Mouse (Mus musculus) adrenal gland, postnatal 4 days (tissue): Measurements from ENCODE around the gene Slc36a3. TPM values are rescaled to one million over a fixed set of nuclear protein-coding genes. Genes with fewer than 3 reads are reported as not detected.
"Not testable (repeated sequence)": the region's sequence is repeated elsewhere in the genome, so short reads cannot be mapped to it uniquely, and the experiment has no call there.

Experiments used
- DNase-seq, 2 experiments: peaks; one replicate each; pipeline ENCODE4 v3.0.0; 2021 to 2022; ENCODE audit warnings: low spot score in 2 of 2, mixed read lengths in 2 of 2
- total RNA-seq, 2 experiments: library from RNA; stranded (reverse); gene quantifications; 2 replicates each; pipeline ENCODE4 v1.2.3; 2021

Slc36a3 gene
- total RNA-seq, 2 experiments from 2014 or later = not detected

GRCm38 (mm10) chr11:55146855-55147254, 4.7 kb downstream of the Slc36a3 start:
- no peak for DNase-seq

GRCm38 (mm10) chr11:55144011-55144410, 7.5 kb downstream of the Slc36a3 start:
- no peak for DNase-seq

DNA sequence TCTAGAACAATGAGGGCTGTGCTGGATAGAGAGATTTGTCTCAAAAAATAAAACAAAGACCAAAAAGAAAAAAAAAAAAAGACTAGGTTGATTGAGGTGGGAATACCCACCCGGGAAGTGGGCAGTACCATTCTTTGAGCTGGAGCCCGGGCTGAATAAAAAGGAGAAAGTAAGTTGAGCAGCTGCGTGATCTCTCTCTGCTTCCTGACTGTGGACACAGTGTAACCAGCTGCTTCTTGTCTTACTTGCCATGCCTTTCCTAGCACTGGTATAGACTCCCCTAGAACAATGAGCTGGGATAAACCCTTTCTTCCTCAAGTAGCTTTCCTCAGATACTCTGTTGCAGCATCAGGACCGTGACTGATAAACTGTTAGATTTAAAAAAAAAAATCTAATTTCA, 10.0 kb downstream of the Slc36a3 start:
- DNase-seq = no peak

- DNase-seq = no peak
These were observed 13.9 kb downstream of the Slc36a3 start for GRCm38 (mm10) chr11:55137646-55138045.

GRCm38 (mm10) chr11:55136770-55137547, 14.5 kb downstream of the Slc36a3 start:
- no peak for DNase-seq

GRCm38 (mm10) chr11:55134871-55135270, 16.6 kb downstream of the Slc36a3 start:
- DNase-seq = no peak

- no peak for DNase-seq
These were observed 17.1 kb downstream of the Slc36a3 start for GRCm38 (mm10) chr11:55134407-55134806.

DNA sequence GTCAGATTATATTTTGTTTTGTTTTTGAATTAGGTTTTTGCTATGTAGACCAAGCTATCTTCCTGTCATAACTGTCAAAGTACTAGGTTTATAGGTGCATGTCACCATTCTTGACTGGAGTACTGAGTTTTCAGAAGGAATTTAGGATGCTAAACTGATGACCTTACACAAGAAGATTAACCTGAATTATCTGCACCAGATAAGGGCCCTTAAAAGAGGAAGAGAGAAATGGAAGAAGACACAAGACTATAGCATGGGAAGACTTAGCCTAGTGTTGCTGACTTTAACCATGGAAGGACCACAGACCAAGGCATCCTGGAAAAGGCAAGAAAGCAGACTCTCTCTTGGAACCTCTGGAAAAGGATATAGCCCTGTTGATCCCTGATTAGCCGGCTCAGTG, 18.3 kb downstream of the Slc36a3 start:
- DNase-seq = no peak

DNA sequence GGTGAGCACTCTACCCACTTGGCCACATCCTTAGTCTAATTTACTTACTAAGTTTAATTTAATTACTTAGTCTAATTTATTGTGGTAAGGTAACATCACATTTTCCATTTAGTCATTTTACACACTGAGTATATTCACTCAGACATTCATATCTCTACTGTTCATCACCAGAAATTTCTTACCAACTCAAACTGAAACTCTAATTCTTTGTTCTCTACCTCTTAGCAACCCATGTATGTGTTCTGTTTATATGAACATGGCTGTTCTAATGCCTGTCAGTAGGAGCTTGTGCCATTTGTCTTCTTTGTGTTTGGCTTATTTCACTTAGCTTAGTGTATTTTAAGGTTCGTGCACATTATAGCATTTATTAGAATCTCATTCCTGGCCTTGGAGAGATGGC, 19.6 kb downstream of the Slc36a3 start:
- DNase-seq = no peak

- DNase-seq = no peak
These were observed 20.3 kb downstream of the Slc36a3 start for GRCm38 (mm10) chr11:55131077-55131742.

DNA sequence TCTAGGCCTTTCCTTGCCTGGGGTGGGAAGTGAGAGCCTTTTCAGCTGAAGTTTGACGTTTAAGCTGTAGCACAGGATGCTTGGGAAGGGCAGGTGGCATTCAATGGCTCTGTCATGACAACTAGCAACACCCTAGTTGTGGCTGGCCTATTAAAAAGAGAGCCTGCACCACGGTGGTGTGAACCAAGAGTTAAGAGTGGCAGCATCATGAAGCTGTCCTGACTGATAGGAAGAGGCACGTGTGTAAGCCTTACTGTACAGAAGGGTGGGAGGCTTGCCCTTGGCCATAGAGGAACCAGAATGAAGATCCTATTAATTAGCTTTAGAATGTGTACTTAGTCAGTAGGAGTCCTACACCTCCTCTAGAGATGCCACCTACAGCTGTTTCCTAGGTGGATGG, 23.1 kb downstream of the Slc36a3 start:
- DNase-seq = no peak

- no peak for DNase-seq
These were observed 23.6 kb downstream of the Slc36a3 start for GRCm38 (mm10) chr11:55127937-55128336.

- no peak for DNase-seq
These were observed 24.8 kb downstream of the Slc36a3 start for GRCm38 (mm10) chr11:55126663-55127062.

GRCm38 (mm10) chr11:55121430-55121829, 30.1 kb downstream of the Slc36a3 start:
- DNase-seq = no peak

DNA sequence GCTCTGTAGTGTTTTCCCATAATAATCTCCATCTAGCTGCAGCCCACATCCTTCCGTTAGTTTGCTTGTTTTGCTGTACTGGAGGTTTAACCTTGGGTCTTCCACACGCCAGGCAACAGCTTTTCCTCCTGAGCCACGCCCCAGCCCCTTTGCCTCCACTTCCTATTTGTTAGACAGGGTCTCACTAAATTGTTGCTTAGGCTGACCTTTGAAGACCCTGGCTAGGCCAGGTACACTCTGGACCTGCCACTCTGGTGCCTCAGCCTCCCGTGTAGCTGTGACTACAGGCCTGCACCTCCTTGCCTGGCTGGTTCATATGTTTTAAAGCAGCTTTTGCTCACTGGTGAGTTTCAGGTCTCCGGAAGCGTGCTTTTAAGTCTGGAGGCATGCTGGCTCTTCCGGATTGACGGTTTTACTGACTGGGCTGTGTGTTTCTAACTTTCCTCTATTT, 30.7 kb downstream of the Slc36a3 start:
- no peak for DNase-seq

- no peak for DNase-seq
These were observed 31.2 kb downstream of the Slc36a3 start for GRCm38 (mm10) chr11:55120279-55120678.

- DNase-seq = no peak
These were observed 34.5 kb downstream of the Slc36a3 start for GRCm38 (mm10) chr11:55117031-55117430.

DNA sequence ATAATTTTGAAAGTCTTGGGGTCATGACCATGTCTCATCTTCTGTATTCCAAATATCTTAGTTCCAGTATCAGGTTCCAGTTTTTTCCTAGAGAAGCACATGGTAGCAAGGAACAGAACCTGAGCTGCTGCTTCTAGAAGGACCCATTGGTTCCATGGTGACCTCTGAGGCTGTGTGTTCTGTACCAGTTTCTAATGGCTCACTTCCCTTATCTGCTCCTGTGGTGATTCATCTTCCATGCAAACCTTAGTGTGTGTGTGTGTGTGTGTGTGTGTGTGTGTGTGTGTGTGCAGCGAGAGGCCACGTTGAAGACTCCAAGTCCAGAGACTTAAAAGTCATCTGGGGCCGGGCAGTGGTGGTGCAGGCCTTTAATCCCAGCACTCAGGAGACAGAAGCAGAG, 35.5 kb downstream of the Slc36a3 start:
- DNase-seq = no peak

DNA sequence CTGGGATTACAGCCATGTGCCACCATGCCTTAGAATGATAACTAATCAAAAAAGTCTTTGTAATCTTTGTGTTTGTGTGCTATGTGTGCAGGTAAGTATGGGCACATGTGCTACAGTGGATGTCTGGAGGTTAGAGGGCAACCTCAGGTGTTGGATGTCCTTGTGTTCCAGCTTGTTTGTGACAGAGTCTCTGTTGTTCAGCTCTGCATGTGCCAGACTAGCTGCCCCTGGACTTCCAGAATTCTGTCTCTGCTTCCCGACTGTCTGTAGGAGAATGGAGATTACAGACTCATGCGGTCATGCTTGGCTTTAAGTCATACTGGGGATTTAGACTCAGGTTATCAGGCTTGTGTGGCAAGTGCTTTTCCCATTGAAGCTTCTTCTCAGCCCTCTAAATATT, 37.2 kb downstream of the Slc36a3 start:
- DNase-seq = no peak

GRCm38 (mm10) chr11:55113861-55114250, 37.7 kb downstream of the Slc36a3 start:
- DNase-seq = not testable (repeated sequence)

GRCm38 (mm10) chr11:55113209-55113860, 38.2 kb downstream of the Slc36a3 start:
- DNase-seq = no peak

- no peak for DNase-seq
These were observed 40.8 kb downstream of the Slc36a3 start for GRCm38 (mm10) chr11:55110566-55111169.
